Mouse (Mus musculus) olfactory bulb, adult 2 months (tissue): ENCODE data around the gene Bcl9l.

Source experiments
- CTCF ChIP-seq: fragments of 200-500 bp; IDR thresholded peaks from 2 replicates; pipeline ENCODE4 v1.5.1; 2012; ENCODE audit warnings: low read depth, mild to moderate bottlenecking, low read length, moderate library complexity; ENCODE audit not compliant: insufficient read depth
- POLR2A ChIP-seq: fragments of 200-500 bp; IDR thresholded peaks from 2 replicates; pipeline ENCODE4 v1.6.1; 2012; ENCODE audit warnings: mild to moderate bottlenecking, low read depth, low read length, moderate library complexity; ENCODE audit not compliant: insufficient read depth

DNA sequence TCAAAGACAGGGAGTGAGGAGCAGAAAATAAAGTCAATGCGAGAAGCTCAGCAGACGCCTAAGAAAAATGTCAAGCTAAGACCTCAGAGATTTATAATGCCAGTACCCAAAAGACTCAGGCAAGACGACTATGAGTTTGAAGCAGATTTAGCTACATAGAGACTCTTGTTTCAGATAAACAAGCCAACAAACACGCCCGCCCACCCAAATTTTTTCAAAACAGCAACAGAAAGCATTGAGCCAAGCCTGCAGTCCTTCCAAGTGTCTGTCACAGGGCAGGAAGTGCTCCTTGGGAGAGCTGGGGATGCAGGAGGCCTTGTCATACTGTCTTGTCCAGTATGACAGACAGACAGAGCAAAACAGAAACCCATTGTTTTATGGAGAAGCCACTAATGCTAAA lies 41.1 kb downstream of the Bcl9l start:
- no peak for TF ChIP-seq CTCF
- TF ChIP-seq POLR2A: no peak
